Mouse (Mus musculus) midbrain, postnatal 0 days (tissue): ENCODE measurements around the gene Gmpr. TPM values are rescaled to one million over a fixed set of nuclear protein-coding genes. Genes with fewer than 3 reads are reported as not detected.
A peak's percentile ranks its signal among the peaks of the same experiment; 100 is the strongest.

Experiments used
- ATAC-seq: fragments of 200-750 bp; cut with Nextera tagmentation; 2 replicates; pipeline ENCODE4 v1.8.0; 2017; ENCODE audit warnings: moderate number of reproducible peaks, mild to moderate bottlenecking, moderate TSS enrichment, moderate library complexity; ENCODE audit not compliant: low FRiP score
- DNase-seq: peaks from one replicate; pipeline ENCODE4 v3.0.0-alpha.2; 2015; ENCODE audit warnings: low spot score
- H3K27ac ChIP-seq: fragments of 300-500 bp; sonication (generic); 2 replicates; pipeline ENCODE4 v1.5.1; 2014; ENCODE audit warnings: low read depth, mild to moderate bottlenecking, low read length, mixed read lengths
- H3K27me3 ChIP-seq: fragments of 300-500 bp; sonication (generic); 2 replicates; pipeline ENCODE4 v1.6.1; 2014; ENCODE audit warnings: low read length, control low read depth, mixed read lengths; ENCODE audit not compliant: insufficient read depth
- H3K36me3 ChIP-seq: fragments of 300-500 bp; sonication (generic); 2 replicates; pipeline ENCODE4 v1.6.1; 2014; ENCODE audit warnings: low read length, control low read depth, mixed read lengths; ENCODE audit not compliant: insufficient read depth
- H3K4me1 ChIP-seq: fragments of 300-500 bp; sonication (generic); 2 replicates; pipeline ENCODE4 v1.6.1; 2014; ENCODE audit warnings: mild to moderate bottlenecking, control low read depth, antibody characterized with exemption, low read length, mixed read lengths; ENCODE audit not compliant: insufficient read depth
- H3K4me2 ChIP-seq: fragments of 300-500 bp; sonication (generic); 2 replicates; pipeline ENCODE4 v1.6.1; 2014; ENCODE audit warnings: low read depth, mild to moderate bottlenecking, low read length, mixed read lengths; ENCODE audit not compliant: poor library complexity, severe bottlenecking
- H3K4me3 ChIP-seq: fragments of 300-500 bp; sonication (generic); 2 replicates; pipeline ENCODE4 v1.5.1; 2014; ENCODE audit warnings: low read depth, mild to moderate bottlenecking, low read length, moderate library complexity
- H3K9ac ChIP-seq: fragments of 300-500 bp; sonication (generic); replicated peaks from 2 replicates; pipeline ENCODE4 v1.6.1; 2014; ENCODE audit warnings: mild to moderate bottlenecking, low read length, moderate library complexity, mixed read lengths; ENCODE audit not compliant: poor library complexity, severe bottlenecking
- H3K9me3 ChIP-seq: fragments of 300-500 bp; sonication (generic); 2 replicates; pipeline ENCODE4 v1.6.1; 2016; ENCODE audit warnings: low read length, control low read depth
- CTCF ChIP-seq: IDR thresholded peaks from 2 replicates; pipeline ENCODE4 v1.5.1; 2016; ENCODE audit warnings: antibody characterized with exemption, mild to moderate bottlenecking
- WGBS: fragments of 180-500 bp; shearing (Covaris S2); extraction: QIAGEN DNeasy Blood & Tissue Kit; methylation state at CpG from one replicate; pipeline ENCODE4 v1.1.7; 2014; 5-methylcytosine and 5-hydroxymethylcytosine counted together
- polyA plus RNA-seq: library from polyadenylated mRNA; unstranded; fragments of >200 nt; fragmentation: Nextera tagmentation; extraction: Ambion mirVana; gene quantifications from 2 replicates; pipeline ENCODE4 v1.2.1, GENCODE M21; 2015
- total RNA-seq: library from RNA; depleted of rRNA; stranded (reverse); fragments of >200 nt; gene quantifications from 2 replicates; pipeline ENCODE4 v1.2.3, GENCODE M21; 2014

Gene Gmpr
- total and polyA plus RNA-seq, 2 experiments from 2014 or later, result 29.2 to 36.7 TPM

DNA sequence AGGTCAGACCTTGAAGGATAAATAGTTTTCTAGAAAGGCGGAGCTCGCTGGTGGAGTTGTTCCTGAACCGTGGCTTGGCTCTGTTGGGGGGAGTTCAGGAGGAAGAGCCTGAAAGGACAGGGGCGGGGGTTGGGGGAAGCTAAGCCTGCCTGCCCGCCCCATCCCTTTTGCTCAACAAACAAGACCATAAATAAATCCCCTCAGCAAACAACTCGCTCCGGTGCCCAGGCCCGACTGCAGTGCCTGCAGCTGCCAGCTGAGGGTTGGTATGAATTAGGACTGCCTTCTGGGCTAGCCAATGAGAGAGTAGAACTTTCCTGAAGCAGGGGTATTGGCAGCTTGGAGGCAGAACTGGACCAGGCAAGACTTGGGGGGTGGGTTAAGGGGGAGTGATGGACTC, 1.3 kb downstream of the Gmpr start:
- Histone ChIP-seq H3K27me3 (no peaks in the 10 kb centered on the region), H3K27ac (no peak overlapping the region), H3K4me2 (peak overlapping the region; percentile 95), H3K4me1 (no peaks in the 10 kb centered on the region; the same call in 1 of the 2 replicates), H3K9me3 (no peaks in the 10 kb centered on the region), H3K4me3 (peak overlapping the region; percentile 64), H3K36me3 (no peaks in the 10 kb centered on the region), H3K9ac (peak overlapping the region; percentile 64; the same call in 1 of the 2 replicates)
- TF ChIP-seq CTCF, result peak; percentile 51
- WGBS, result 3% methylated on average over 8 of the region's 8 CpGs
- ATAC-seq, result peak; percentile 73
- DNase-seq, result peak; percentile 83

DNA sequence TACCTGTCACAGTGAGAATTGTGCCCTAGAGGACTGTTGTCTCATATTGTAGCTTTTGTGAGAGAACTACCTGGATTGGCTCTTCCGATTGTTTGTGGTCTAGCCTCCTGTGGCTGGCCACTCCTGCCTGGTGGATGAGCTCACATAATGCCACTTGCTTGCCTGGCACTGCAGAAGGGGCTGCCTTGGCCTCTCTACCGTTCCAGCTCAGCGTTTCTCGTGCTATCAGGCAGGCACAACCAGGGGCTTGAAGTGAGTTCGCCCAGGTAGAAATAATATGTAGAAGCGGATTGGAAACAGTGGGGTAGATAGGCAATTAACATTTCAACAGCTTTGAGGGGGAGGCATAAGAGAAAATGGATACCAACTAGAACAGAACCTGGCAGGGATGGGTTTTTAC, 2.1 kb downstream of the Gmpr start:
- TF ChIP-seq CTCF, result no peak
- Histone ChIP-seq H3K4me3 (no peak overlapping the region), H3K36me3 (no peaks in the 10 kb centered on the region), H3K4me1 (no peaks in the 10 kb centered on the region; the same call in 1 of the 2 replicates), H3K27me3 (no peaks in the 10 kb centered on the region), H3K9ac (no peak overlapping the region), H3K4me2 (no peak overlapping the region), H3K27ac (no peak overlapping the region), H3K9me3 (no peaks in the 10 kb centered on the region)
- ATAC-seq (no peak), DNase-seq (no peak)
- 68% methylated on average over 6 of the region's 6 CpGs for WGBS

- H3K4me1 ChIP-seq, result peaks cover 5% of the 10 kb centered on the region; the same call in 1 of the 2 replicates
- no peak for DNase-seq
- TF ChIP-seq CTCF, result no peak
- no peak overlapping the region for H3K4me2 ChIP-seq
- WGBS, result 90% methylated on average over 6 of the region's 6 CpGs
- no peak for ATAC-seq
- no peak overlapping the region for H3K4me3 ChIP-seq
- no peak overlapping the region for H3K9ac ChIP-seq
- no peaks in the 10 kb centered on the region for H3K36me3 ChIP-seq
- H3K27ac ChIP-seq, result no peak overlapping the region
- H3K27me3 ChIP-seq, result no peaks in the 10 kb centered on the region
- H3K9me3 ChIP-seq, result no peaks in the 10 kb centered on the region
Observed at GRCm38 (mm10) chr13:45511706-45512435, 4.6 kb downstream of the Gmpr start.

DNA sequence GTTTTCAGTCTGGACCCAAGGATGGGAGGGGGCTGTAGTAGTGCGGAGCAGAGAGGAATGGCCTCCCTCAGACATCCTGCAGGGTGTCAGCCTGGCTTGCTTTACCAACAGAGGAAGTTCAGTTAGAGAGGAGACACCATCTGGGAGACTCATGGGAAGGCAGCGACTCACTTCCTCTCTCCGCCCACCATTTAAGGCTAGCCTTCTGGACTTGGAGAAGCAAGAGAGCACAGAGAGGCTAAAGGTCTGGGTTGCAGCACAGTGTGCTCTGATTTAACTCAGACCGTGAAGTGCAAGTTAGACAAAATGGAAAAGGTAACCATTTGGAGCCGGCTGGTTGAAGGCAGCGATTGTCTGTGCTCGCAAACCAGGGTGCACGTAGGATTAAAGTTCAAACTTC, 5.3 kb downstream of the Gmpr start:
- Histone ChIP-seq H3K4me1 (peaks cover 5% of the 10 kb centered on the region; the same call in 1 of the 2 replicates), H3K4me3 (no peak overlapping the region), H3K27me3 (no peaks in the 10 kb centered on the region), H3K9me3 (no peaks in the 10 kb centered on the region), H3K9ac (no peak overlapping the region), H3K4me2 (no peak overlapping the region), H3K27ac (no peak overlapping the region), H3K36me3 (no peaks in the 10 kb centered on the region)
- ATAC-seq (no peak), DNase-seq (no peak)
- 83% methylated on average over 8 of the region's 8 CpGs for WGBS
- TF ChIP-seq CTCF, result no peak

DNA sequence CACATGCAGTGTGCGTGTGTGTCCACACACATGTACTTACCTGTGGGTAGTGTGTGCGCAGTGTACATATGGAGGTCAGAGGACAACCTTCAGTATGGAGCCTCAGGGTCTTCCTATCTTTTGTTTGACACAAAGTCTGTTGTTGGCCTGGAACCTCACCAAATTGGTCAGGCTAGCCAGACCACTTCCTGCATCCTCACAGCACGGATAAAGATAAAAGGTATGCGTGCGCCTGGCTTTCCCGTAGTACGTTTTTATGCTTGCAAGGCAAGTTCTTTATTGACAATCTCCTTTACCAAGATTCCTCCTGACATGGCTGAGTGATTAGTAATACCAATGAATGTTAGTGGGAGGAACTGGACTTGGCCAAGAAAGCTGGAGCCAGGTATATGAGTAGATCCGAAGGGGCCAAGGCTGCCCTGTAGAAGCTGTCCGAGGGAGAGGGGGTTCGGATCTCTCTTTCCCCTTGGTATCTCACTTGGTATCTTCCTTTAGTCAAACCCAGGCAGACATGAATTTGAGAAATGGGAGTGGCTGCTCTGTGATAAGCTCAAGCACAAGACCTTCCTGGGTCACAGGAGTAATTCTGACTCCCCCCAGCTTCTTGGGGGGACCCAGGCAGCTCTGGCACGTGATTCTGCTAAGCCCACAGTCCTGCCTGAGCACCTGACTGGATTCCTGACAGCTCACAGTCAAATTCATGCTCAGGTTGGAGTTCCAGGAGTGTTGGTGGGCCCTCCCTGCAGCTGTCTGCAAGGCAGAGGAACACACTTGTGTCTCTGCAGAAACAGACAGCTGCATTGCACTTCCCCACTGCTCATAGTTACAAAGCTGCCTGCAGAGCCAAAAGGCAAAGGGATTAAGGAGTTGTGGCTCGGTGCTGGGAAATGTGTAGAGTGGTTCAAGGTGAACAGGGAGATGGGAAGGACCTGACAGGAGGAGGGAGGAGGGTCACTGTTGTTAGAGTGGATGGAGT, 6.1 kb downstream of the Gmpr start:
- no peak overlapping the region for H3K4me3 ChIP-seq
- no peak for TF ChIP-seq CTCF
- H3K9me3 ChIP-seq, result no peaks in the 10 kb centered on the region
- H3K27ac ChIP-seq, result no peak overlapping the region
- no peak for ATAC-seq
- WGBS, result 74% methylated on average over 12 of the region's 12 CpGs
- H3K4me2 ChIP-seq, result no peak overlapping the region
- H3K9ac ChIP-seq, result no peak overlapping the region
- DNase-seq, result no peak
- no peaks in the 10 kb centered on the region for H3K36me3 ChIP-seq
- H3K4me1 ChIP-seq, result peaks cover 5% of the 10 kb centered on the region; the same call in 1 of the 2 replicates
- no peaks in the 10 kb centered on the region for H3K27me3 ChIP-seq

- H3K4me3 ChIP-seq, result no peak overlapping the region
- WGBS, result 92% methylated on average over 5 of the region's 5 CpGs
- no peak overlapping the region for H3K4me2 ChIP-seq
- H3K27me3 ChIP-seq, result no peaks in the 10 kb centered on the region
- H3K9me3 ChIP-seq, result no peaks in the 10 kb centered on the region
- no peak for TF ChIP-seq CTCF
- no peak overlapping the region for H3K27ac ChIP-seq
- H3K4me1 ChIP-seq, result peaks cover 5% of the 10 kb centered on the region; the same call in 1 of the 2 replicates
- ATAC-seq (no peak), DNase-seq (no peak)
- no peaks in the 10 kb centered on the region for H3K36me3 ChIP-seq
- no peak overlapping the region for H3K9ac ChIP-seq
Observed at GRCm38 (mm10) chr13:45514115-45514514, 6.9 kb downstream of the Gmpr start.
